Mouse (Mus musculus): ENCODE results near the gene Robo2. TPM values are rescaled to one million over a fixed set of nuclear protein-coding genes. Genes with fewer than 3 reads are reported as not detected.

Gene Robo2
- total and polyA plus RNA-seq, 3 experiments = not detected

- Histone ChIP-seq H3K27me3 (ENCODE audit: control insufficient read depth in 1 of 2, insufficient read depth in 2 of 2, low read length in 2 of 2) (no peaks in the 10 kb centered on the region), H3K9ac (ENCODE audit: control insufficient read depth, low read depth, low read length, poor library complexity, severe bottlenecking) (no peak overlapping the region), H3K27ac (ENCODE audit: control insufficient read depth, low read depth, low read length) (no peak overlapping the region), H3K36me3 (ENCODE audit: control insufficient read depth in 1 of 2, insufficient read depth in 2 of 2, low read length in 2 of 2) (no peaks in the 10 kb centered on the region), H3K79me2 (ENCODE audit: control insufficient read depth, insufficient read depth, low read length, poor library complexity) (no peaks in the 10 kb centered on the region), H3K9me3 (replicated peaks; ENCODE audit: insufficient read depth, low read length) (no peaks in the 10 kb centered on the region), H3K4me3 (ENCODE audit: control insufficient read depth in 1 of 2, insufficient read depth in 1 of 2, low read depth in 2 of 2, low read length in 2 of 2) (no peak overlapping the region), H3K4me1 (ENCODE audit: control insufficient read depth in 1 of 2, insufficient read depth in 2 of 2, low read length in 2 of 2) (no peaks in the 10 kb centered on the region)
- no peak for TF ChIP-seq TAL1 (IDR thresholded peaks at IDR 0.05; ENCODE audit: low read length)
- TF ChIP-seq MYC (IDR thresholded peaks at IDR 0.05; ENCODE audit: low read depth, low read length) = no peak
- no peak for TF ChIP-seq SIN3A (IDR thresholded peaks at IDR 0.05; ENCODE audit: low read length)
- no peak for TF ChIP-seq CHD2 (IDR thresholded peaks at IDR 0.05; ENCODE audit: low read length)
- no peak for TF ChIP-seq ELF1 (IDR thresholded peaks at IDR 0.05; ENCODE audit: low read depth, low read length)
- no peak for TF ChIP-seq TBP (IDR thresholded peaks at IDR 0.05; ENCODE audit: low read depth, low read length)
- no peak for TF ChIP-seq NRF1 (IDR thresholded peaks at IDR 0.05; ENCODE audit: insufficient read depth, low read depth, low read length, poor library complexity, severe bottlenecking)
- no peak for TF ChIP-seq MYB (IDR thresholded peaks at IDR 0.05; ENCODE audit: low read depth, low read length)
- no peak for TF ChIP-seq JUND (IDR thresholded peaks at IDR 0.05; ENCODE audit: low read depth, low read length)
- TF ChIP-seq ZKSCAN1 (IDR thresholded peaks at IDR 0.05; ENCODE audit: low read depth, low read length) = no peak
- DNase-seq (ENCODE audit: low read depth, low spot score) = no peak
Observed at GRCm38 (mm10) chr16:74061951-74062350, 349.7 kb downstream of the Robo2 start.

- Histone ChIP-seq H3K27ac (ENCODE audit: control insufficient read depth, low read depth, low read length) (no peak overlapping the region), H3K4me3 (ENCODE audit: control insufficient read depth in 1 of 2, insufficient read depth in 1 of 2, low read depth in 2 of 2, low read length in 2 of 2) (no peak overlapping the region), H3K9ac (ENCODE audit: control insufficient read depth, low read depth, low read length, poor library complexity, severe bottlenecking) (no peak overlapping the region), H3K4me1 (ENCODE audit: control insufficient read depth in 1 of 2, insufficient read depth in 2 of 2, low read length in 2 of 2) (no peaks in the 10 kb centered on the region), H3K36me3 (ENCODE audit: control insufficient read depth in 1 of 2, insufficient read depth in 2 of 2, low read length in 2 of 2) (no peaks in the 10 kb centered on the region), H3K79me2 (ENCODE audit: control insufficient read depth, insufficient read depth, low read length, poor library complexity) (no peaks in the 10 kb centered on the region), H3K27me3 (ENCODE audit: control insufficient read depth in 1 of 2, insufficient read depth in 2 of 2, low read length in 2 of 2) (no peaks in the 10 kb centered on the region), H3K9me3 (replicated peaks; ENCODE audit: insufficient read depth, low read length) (no peaks in the 10 kb centered on the region)
- no peak for TF ChIP-seq TCF12 (IDR thresholded peaks at IDR 0.05; ENCODE audit: low read depth, low read length)
- no peak for TF ChIP-seq GATA1 (IDR thresholded peaks at IDR 0.05; ENCODE audit: low read depth, low read length)
- no peak for DNase-seq (ENCODE audit: low read depth, low spot score)
Observed at GRCm38 (mm10) chr16:74061479-74061878, 350.1 kb downstream of the Robo2 start.

- no peak for DNase-seq (ENCODE audit: low read depth, low spot score)
- H3K27ac ChIP-seq (ENCODE audit: control insufficient read depth, low read depth, low read length) = no peak overlapping the region
- H3K79me2 ChIP-seq (ENCODE audit: control insufficient read depth, insufficient read depth, low read length, poor library complexity) = no peaks in the 10 kb centered on the region
- TF ChIP-seq ZMIZ1 (IDR thresholded peaks at IDR 0.05; ENCODE audit: low read depth, low read length) (no peak), TAL1 (IDR thresholded peaks at IDR 0.05; ENCODE audit: low read length) (no peak), SMC3 (IDR thresholded peaks at IDR 0.05; ENCODE audit: low read depth, low read length) (no peak), RAD21 (IDR thresholded peaks at IDR 0.05; ENCODE audit: low read depth, low read length) (no peak), MAX (IDR thresholded peaks at IDR 0.05; ENCODE audit: low read length) (no peak), JUND (IDR thresholded peaks at IDR 0.05; ENCODE audit: low read depth, low read length) (no peak), ZKSCAN1 (IDR thresholded peaks at IDR 0.05; ENCODE audit: low read depth, low read length) (no peak), MYB (IDR thresholded peaks at IDR 0.05; ENCODE audit: low read depth, low read length) (no peak), EP300 (IDR thresholded peaks at IDR 0.05; ENCODE audit: low read depth in 1 of 2, low read length in 2 of 2) (no peak), NRF1 (IDR thresholded peaks at IDR 0.05; ENCODE audit: insufficient read depth, low read depth, low read length, poor library complexity, severe bottlenecking) (no peak), USF1 (IDR thresholded peaks at IDR 0.05; ENCODE audit: low read depth, low read length) (no peak), ZNF384 (IDR thresholded peaks at IDR 0.05; ENCODE audit: low read depth, low read length) (no peak), BHLHE40 (IDR thresholded peaks at IDR 0.05; ENCODE audit: borderline replicate concordance, low read depth, low read length) (no peak), POLR2AphosphoS2 (IDR thresholded peaks at IDR 0.05; ENCODE audit: low read length) (no peak)
- H3K4me1 ChIP-seq (ENCODE audit: control insufficient read depth in 1 of 2, insufficient read depth in 2 of 2, low read length in 2 of 2) = no peaks in the 10 kb centered on the region
- H3K27me3 ChIP-seq (ENCODE audit: control insufficient read depth in 1 of 2, insufficient read depth in 2 of 2, low read length in 2 of 2) = no peaks in the 10 kb centered on the region
- H3K9me3 ChIP-seq (replicated peaks; ENCODE audit: insufficient read depth, low read length) = no peaks in the 10 kb centered on the region
- H3K4me3 ChIP-seq (ENCODE audit: control insufficient read depth in 1 of 2, insufficient read depth in 1 of 2, low read depth in 2 of 2, low read length in 2 of 2) = no peak overlapping the region
- no peaks in the 10 kb centered on the region for H3K36me3 ChIP-seq (ENCODE audit: control insufficient read depth in 1 of 2, insufficient read depth in 2 of 2, low read length in 2 of 2)
- H3K9ac ChIP-seq (ENCODE audit: control insufficient read depth, low read depth, low read length, poor library complexity, severe bottlenecking) = no peak overlapping the region
Observed at GRCm38 (mm10) chr16:74056886-74057285, 354.7 kb downstream of the Robo2 start.

Data from MEL (cell line).